Mouse (Mus musculus) embryonic facial prominence, embryonic 13.5 days (tissue): ENCODE data around the gene Lct. TPM values are rescaled to one million over a fixed set of nuclear protein-coding genes. Genes with fewer than 3 reads are reported as not detected.

Experiments
- ATAC-seq: fragments of 200-750 bp; cut with Nextera tagmentation; 2 replicates; pipeline ENCODE4 v1.8.0; 2017; ENCODE audit warnings: low read depth; ENCODE audit not compliant: insufficient number of reproducible peaks, insufficient read depth, low FRiP score, low TSS enrichment
- H3K27ac ChIP-seq: fragments of 300-500 bp; sonication (generic); 2 replicates; pipeline ENCODE4 v1.5.1; 2015; ENCODE audit warnings: moderate library complexity, mild to moderate bottlenecking, inconsistent platforms
- H3K27me3 ChIP-seq: fragments of 300-500 bp; sonication (generic); 2 replicates; pipeline ENCODE4 v1.6.1; 2015; ENCODE audit warnings: mild to moderate bottlenecking, inconsistent platforms
- H3K36me3 ChIP-seq: fragments of 300-500 bp; sonication (generic); 2 replicates; pipeline ENCODE4 v1.6.1; 2015; ENCODE audit warnings: mild to moderate bottlenecking, inconsistent platforms
- H3K4me1 ChIP-seq: fragments of 300-500 bp; sonication (generic); 2 replicates; pipeline ENCODE4 v1.6.1; 2015; ENCODE audit warnings: inconsistent platforms
- H3K4me2 ChIP-seq: fragments of 300-500 bp; sonication (generic); 2 replicates; pipeline ENCODE4 v1.6.1; 2015; ENCODE audit warnings: moderate library complexity, mild to moderate bottlenecking, inconsistent platforms
- H3K4me3 ChIP-seq: fragments of 300-500 bp; sonication (generic); 2 replicates; pipeline ENCODE4 v1.5.1; 2015; ENCODE audit warnings: mild to moderate bottlenecking, inconsistent platforms
- H3K9ac ChIP-seq: fragments of 300-500 bp; sonication (generic); 2 replicates; pipeline ENCODE4 v1.6.1; 2015; ENCODE audit warnings: mild to moderate bottlenecking, inconsistent platforms
- H3K9me3 ChIP-seq: fragments of 300-500 bp; sonication (generic); 2 replicates; pipeline ENCODE4 v1.6.1; 2016; ENCODE audit warnings: inconsistent platforms
- WGBS: fragments of 180-500 bp; shearing (Covaris S2); methylation state at CpG from one replicate; pipeline ENCODE4 v1.1.7; 2015; ENCODE audit warnings: mixed read lengths; 5-methylcytosine and 5-hydroxymethylcytosine counted together
- polyA plus RNA-seq: library from polyadenylated mRNA; unstranded; fragments of >200 nt; fragmentation: Nextera tagmentation; extraction: Ambion mirVana; gene quantifications from 2 replicates; pipeline ENCODE4 v1.2.1, GENCODE M21; 2015

Lct gene
- polyA plus RNA-seq: 0.14 TPM in 2 replicates

GRCm38 (mm10) chr1:128328218-128328617 is at the start of gene Lct:
TSS of gene Lct (minus strand) at chr1:128328318.
- Histone ChIP-seq H3K27ac (no peak within 1 kb of the TSS), H3K9ac (no peak within 1 kb of the TSS), H3K4me3 (no peak within 1 kb of the TSS), H3K9me3 (no peaks in the 10 kb centered on the region), H3K36me3 (peaks cover 69% of the 10 kb centered on the region), H3K27me3 (no peaks in the 10 kb centered on the region), H3K4me1 (no peaks in the 10 kb centered on the region), H3K4me2 (no peak within 1 kb of the TSS)
- no peak for ATAC-seq
- 84% methylated on average over 3 of the region's 3 CpGs for WGBS

GRCm38 (mm10) chr1:128376841-128377240 is 48.7 kb upstream of the Lct start:
- H3K4me3 ChIP-seq: no peak overlapping the region
- no peaks in the 10 kb centered on the region for H3K27me3 ChIP-seq
- H3K9me3 ChIP-seq: no peaks in the 10 kb centered on the region
- 95% methylated on average over 4 of the region's 4 CpGs for WGBS
- H3K4me2 ChIP-seq: no peak overlapping the region
- no peak overlapping the region for H3K9ac ChIP-seq
- peaks cover 38% of the 10 kb centered on the region for H3K36me3 ChIP-seq
- ATAC-seq: no peak
- H3K27ac ChIP-seq: no peak overlapping the region
- H3K4me1 ChIP-seq: no peaks in the 10 kb centered on the region

GRCm38 (mm10) chr1:128372143-128372860 is 44.2 kb upstream of the Lct start:
- peaks cover 33% of the 10 kb centered on the region for H3K36me3 ChIP-seq
- no peaks in the 10 kb centered on the region for H3K27me3 ChIP-seq
- no peaks in the 10 kb centered on the region for H3K4me1 ChIP-seq
- WGBS: 82% methylated on average over 7 of the region's 7 CpGs
- no peak overlapping the region for H3K4me2 ChIP-seq
- H3K9me3 ChIP-seq: no peaks in the 10 kb centered on the region
- H3K9ac ChIP-seq: no peak overlapping the region
- ATAC-seq: no peak
- H3K4me3 ChIP-seq: no peak overlapping the region
- H3K27ac ChIP-seq: no peak overlapping the region

- H3K27me3 ChIP-seq: no peaks in the 10 kb centered on the region
- no peaks in the 10 kb centered on the region for H3K9me3 ChIP-seq
- ATAC-seq: no peak
- H3K9ac ChIP-seq: no peak overlapping the region
- H3K4me1 ChIP-seq: no peaks in the 10 kb centered on the region
- WGBS: 72% methylated on average over 5 of the region's 5 CpGs
- H3K4me2 ChIP-seq: no peak overlapping the region
- peaks cover 32% of the 10 kb centered on the region for H3K36me3 ChIP-seq
- H3K27ac ChIP-seq: no peak overlapping the region
- no peak overlapping the region for H3K4me3 ChIP-seq
These were observed 40.8 kb upstream of the Lct start for GRCm38 (mm10) chr1:128368732-128369441.

GRCm38 (mm10) chr1:128360601-128361000 is 32.5 kb upstream of the Lct start:
- H3K4me3 ChIP-seq: no peak overlapping the region
- no peak overlapping the region for H3K9ac ChIP-seq
- no peaks in the 10 kb centered on the region for H3K27me3 ChIP-seq
- peaks cover 27% of the 10 kb centered on the region for H3K36me3 ChIP-seq
- no peak overlapping the region for H3K4me2 ChIP-seq
- ATAC-seq: no peak
- no peaks in the 10 kb centered on the region for H3K9me3 ChIP-seq
- 66% methylated on average over 2 of the region's 2 CpGs for WGBS
- H3K4me1 ChIP-seq: peaks cover 31% of the 10 kb centered on the region
- no peak overlapping the region for H3K27ac ChIP-seq

GRCm38 (mm10) chr1:128359554-128360376 is 31.6 kb upstream of the Lct start, which contains the start of gene Mcm6:
TSS of gene Mcm6 (minus strand) at chr1:128359664.
- Histone ChIP-seq H3K4me1 (peaks cover 31% of the 10 kb centered on the region), H3K9ac (peak within 1 kb of the TSS; percentile 90), H3K4me2 (peak within 1 kb of the TSS; percentile 60), H3K4me3 (peak within 1 kb of the TSS; percentile 82), H3K9me3 (no peaks in the 10 kb centered on the region), H3K36me3 (peaks cover 31% of the 10 kb centered on the region), H3K27ac (peak within 1 kb of the TSS; percentile 96), H3K27me3 (no peaks in the 10 kb centered on the region)
- WGBS: 2% methylated on average over 38 of the region's 38 CpGs
- peak; percentile 96 for ATAC-seq

- Histone ChIP-seq H3K27me3 (no peaks in the 10 kb centered on the region), H3K27ac (peak overlapping the region; percentile 96), H3K4me3 (peak overlapping the region; percentile 82), H3K9me3 (no peaks in the 10 kb centered on the region), H3K9ac (peak overlapping the region; percentile 90), H3K4me1 (peaks cover 31% of the 10 kb centered on the region), H3K4me2 (peak overlapping the region; percentile 60), H3K36me3 (peaks cover 34% of the 10 kb centered on the region)
- ATAC-seq: peak; percentile 77
- WGBS: under 1% methylated on average over 35 of the region's 35 CpGs
These were observed 30.9 kb upstream of the Lct start for GRCm38 (mm10) chr1:128358916-128359553.

- Histone ChIP-seq H3K36me3 (peaks cover 39% of the 10 kb centered on the region), H3K27ac (peak overlapping the region; percentile 96; the same call in 1 of the 2 replicates), H3K4me1 (peaks cover 31% of the 10 kb centered on the region), H3K27me3 (no peaks in the 10 kb centered on the region), H3K4me2 (peak overlapping the region; percentile 60), H3K4me3 (peak overlapping the region; percentile 82), H3K9me3 (no peaks in the 10 kb centered on the region), H3K9ac (peak overlapping the region; percentile 90)
- ATAC-seq: no peak
- WGBS: 66% methylated on average over 6 of the region's 6 CpGs
These were observed 30.2 kb upstream of the Lct start for GRCm38 (mm10) chr1:128358276-128358675.

- ATAC-seq: no peak
- WGBS: 55% methylated on average over 3 of the region's 3 CpGs
- peak overlapping the region; percentile 60 for H3K4me2 ChIP-seq
- H3K4me1 ChIP-seq: peaks cover 31% of the 10 kb centered on the region
- peak overlapping the region; percentile 90; the same call in 1 of the 2 replicates for H3K9ac ChIP-seq
- H3K9me3 ChIP-seq: no peaks in the 10 kb centered on the region
- H3K36me3 ChIP-seq: peaks cover 38% of the 10 kb centered on the region
- peak overlapping the region; percentile 82 for H3K4me3 ChIP-seq
- H3K27me3 ChIP-seq: no peaks in the 10 kb centered on the region
- H3K27ac ChIP-seq: no peak overlapping the region
These were observed 29.3 kb upstream of the Lct start for GRCm38 (mm10) chr1:128357452-128357851.

GRCm38 (mm10) chr1:128353092-128353491 is 25.0 kb upstream of the Lct start:
- Histone ChIP-seq H3K4me3 (no peak overlapping the region), H3K27me3 (no peaks in the 10 kb centered on the region), H3K9ac (no peak overlapping the region), H3K36me3 (peaks cover 76% of the 10 kb centered on the region), H3K4me2 (no peak overlapping the region), H3K27ac (no peak overlapping the region), H3K4me1 (peaks cover 19% of the 10 kb centered on the region), H3K9me3 (no peaks in the 10 kb centered on the region)
- no peak for ATAC-seq
- 87% methylated on average over 3 of the region's 3 CpGs for WGBS

GRCm38 (mm10) chr1:128344232-128344631 is 16.1 kb upstream of the Lct start:
- ATAC-seq: no peak
- Histone ChIP-seq H3K4me3 (no peak overlapping the region), H3K9ac (no peak overlapping the region), H3K4me1 (no peaks in the 10 kb centered on the region), H3K36me3 (peaks cover 89% of the 10 kb centered on the region), H3K27ac (no peak overlapping the region), H3K4me2 (no peak overlapping the region), H3K9me3 (no peaks in the 10 kb centered on the region), H3K27me3 (no peaks in the 10 kb centered on the region)
- 88% methylated on average over 10 of the region's 10 CpGs for WGBS
